Mouse (Mus musculus) T-helper 1 cell (primary cell): ENCODE data around the gene B4gat1.

Source experiments
- in situ Hi-C: fragments of 300-600 bp; cut with MboI, MseI; formaldehyde crosslinking; loops from one replicate; pipeline ENCODE4 v1.15.1; 2025; ENCODE audit warnings: high pct_unique_total_duplicates

Gene B4gat1

DNA sequence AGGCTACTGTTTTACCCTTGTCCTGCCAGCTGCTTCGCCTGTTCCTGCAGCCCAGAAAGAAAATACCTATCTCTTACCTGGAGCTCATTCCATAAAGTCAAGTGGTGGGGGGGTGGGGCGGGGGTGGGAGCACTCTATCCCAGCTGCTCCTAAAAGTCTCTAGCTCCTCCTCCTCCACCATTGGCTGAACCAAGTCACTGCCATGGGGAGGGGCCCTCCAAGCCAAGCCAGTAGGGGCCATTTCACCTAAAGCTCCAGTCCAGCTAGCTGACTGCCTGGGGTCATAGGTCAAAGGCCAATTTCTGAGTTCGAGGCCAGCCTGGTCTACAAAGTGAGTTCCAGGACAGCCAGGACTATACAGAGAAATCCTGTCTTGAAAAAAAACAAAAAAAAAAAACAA lies 5.9 kb upstream of the B4gat1 start:
- in situ Hi-C loops, result no loop called here

DNA sequence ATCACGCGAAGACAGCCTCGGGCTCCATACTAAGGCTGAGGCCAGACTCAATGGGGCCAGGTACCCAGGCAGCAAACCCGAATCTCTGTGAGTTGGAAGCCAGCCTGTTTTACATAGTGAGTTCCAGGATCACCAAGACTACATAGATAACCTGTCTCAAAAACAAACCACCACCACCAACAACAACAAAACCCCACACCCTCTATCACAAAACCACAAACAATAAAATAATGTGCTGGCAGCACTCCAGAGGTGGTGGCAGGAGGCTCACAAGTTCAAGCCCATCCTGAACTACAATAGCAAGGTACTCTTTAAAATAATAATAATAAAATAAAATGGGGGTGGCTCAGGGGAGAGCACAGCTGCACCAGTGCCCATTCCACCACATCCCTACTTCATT lies 2.0 kb upstream of the B4gat1 start:
- in situ Hi-C loops, result no loop called here

DNA sequence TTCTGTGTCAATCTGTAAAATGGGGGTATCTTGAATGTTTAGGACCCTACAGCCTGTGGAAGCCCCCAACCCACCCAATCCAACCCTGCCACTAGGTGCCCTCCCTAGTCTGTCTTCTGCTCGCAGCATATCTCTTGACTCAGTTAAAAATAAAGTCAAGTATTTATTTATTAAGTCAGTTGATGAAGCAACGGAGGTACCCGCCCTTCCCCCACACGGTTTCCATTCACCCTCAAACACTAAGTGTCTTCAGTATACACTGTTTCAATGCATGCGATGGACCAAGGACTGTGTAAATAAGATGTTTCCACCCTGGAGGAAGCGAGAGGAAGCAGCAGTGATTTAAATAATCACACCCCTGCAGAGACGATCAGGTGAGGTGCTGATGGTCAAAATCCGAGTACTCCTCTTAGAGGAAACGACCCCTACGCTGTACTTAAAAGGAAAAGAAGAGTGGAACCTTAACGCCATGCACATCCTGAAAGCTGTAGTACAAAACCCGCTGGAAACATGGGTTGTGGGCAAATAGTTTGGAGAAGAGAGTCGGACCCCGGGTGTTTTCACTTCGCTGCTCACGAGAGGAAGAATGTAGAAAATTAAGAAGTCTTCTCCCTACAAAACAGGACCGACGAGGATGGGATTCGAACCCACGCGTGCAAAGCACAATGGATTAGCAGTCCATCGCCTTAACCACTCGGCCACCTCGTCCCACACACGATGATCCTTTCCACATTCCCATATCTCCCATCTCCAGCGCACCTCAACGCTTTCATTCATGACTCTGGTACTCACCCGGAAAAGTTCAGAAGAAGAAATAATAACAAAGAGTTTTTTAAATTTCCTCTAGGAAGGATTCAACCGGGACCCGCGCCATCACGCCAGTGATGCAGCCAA lies 701 bp upstream of the B4gat1 start:
- in situ Hi-C loops, result no loop called here

DNA sequence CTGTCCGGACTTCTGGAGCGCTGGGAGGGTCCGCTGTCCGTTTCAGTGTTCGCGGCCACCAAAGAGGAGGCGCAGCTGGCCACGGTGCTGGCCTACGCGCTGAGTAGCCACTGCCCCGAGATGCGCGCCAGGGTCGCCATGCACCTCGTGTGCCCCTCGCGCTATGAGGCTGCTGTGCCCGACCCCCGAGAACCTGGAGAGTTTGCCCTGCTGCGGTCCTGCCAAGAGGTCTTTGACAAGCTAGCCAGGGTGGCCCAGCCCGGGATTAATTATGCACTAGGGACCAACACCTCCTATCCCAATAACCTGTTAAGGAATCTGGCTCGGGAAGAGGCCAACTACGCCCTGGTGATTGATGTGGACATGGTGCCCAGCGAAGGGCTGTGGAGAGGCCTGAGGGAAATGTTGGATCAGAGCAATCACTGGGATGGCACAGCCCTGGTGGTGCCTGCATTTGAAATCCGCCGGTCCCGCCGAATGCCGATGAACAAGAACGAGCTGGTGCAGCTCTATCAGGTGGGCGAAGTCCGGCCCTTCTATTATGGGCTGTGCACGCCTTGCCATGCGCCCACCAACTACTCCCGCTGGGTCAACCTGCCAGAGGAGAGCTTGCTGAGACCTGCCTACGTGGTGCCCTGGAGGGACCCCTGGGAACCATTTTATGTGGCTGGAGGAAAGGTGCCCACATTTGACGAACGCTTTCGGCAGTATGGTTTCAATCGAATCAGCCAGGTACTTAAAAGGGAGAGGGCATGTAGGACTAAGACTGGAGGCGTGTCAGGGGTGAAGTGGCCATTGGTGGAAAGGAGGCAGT lies 882 bp downstream of the B4gat1 start:
- in situ Hi-C loops, result no loop called here

DNA sequence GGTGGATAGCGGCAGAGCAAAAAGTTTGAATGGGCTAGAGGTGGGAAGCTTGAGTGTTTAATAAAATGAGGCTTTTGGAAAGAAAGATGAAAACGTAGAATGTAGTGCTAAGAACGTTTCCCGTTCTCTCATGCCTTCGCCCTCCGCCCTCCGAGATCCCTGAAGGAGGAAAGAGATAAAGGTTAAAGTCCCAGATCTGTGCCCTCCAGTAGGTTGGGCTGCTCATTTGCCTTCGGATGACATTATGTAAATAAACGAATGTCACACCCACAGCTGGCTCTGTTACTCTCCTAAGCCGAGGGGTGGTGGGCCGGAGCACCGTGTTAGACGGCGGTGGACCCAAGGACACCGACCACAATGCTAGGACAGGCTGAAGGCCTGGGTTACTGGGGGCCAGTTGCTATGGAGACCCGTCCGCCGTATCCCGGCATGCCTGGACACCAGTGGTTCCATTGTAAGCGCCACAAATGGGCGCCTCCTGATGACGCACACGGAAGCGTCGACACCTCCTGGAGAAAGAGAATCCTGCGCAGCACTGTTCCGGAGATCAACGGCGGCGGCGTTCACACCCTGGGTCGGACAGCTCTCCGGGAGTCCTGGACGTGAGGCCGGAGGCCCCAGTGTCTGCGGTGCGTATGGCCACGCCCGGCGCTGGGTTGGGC lies 2.4 kb downstream of the B4gat1 start, which contains the start of gene Brms1:
TSS of gene Brms1 (plus strand) at position 493 of the 662 bp plus-strand sequence.
- in situ Hi-C loops, result no loop called here

DNA sequence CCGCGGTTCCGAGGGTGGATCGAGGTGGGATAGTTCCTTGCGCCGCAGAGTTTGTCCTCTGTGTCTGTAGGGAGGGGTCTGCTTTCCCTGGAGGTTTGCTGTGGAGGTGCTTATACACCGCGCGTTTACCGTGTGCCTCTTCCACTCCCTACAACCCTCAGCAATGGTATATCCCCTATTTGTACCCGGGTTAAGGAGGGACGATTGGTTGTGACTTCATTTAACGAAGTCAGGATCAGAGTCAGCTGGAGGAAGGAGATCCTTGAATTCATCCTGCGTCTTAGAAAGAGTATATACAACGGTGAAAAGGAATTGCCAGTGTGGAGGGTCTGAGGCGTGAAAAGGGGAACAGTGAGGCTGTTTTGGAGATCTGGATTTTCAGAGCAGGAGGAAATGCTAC lies 3.0 kb downstream of the B4gat1 start:
- in situ Hi-C loops, result no loop called here

DNA sequence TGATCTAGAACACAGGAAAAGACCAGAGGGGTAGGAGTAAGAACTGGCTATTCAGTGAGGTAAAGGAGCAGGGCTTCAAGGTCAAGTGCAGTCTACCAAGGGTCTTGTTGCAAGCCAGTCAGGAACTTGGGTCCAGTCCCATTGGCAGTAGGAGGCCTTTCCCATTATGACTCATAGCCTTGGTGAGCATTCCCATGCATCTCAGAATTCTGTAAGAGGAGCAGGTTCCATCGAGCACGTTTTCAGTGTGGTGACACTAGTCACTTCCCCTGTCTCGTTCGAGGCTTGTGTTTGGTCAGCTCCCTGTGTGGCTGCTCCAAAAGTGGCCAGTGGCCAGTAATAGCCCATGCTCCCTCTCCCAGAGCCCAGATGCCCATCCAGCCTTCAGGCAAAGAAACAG lies 6.9 kb downstream of the B4gat1 start:
- in situ Hi-C loops, result no loop called here

DNA sequence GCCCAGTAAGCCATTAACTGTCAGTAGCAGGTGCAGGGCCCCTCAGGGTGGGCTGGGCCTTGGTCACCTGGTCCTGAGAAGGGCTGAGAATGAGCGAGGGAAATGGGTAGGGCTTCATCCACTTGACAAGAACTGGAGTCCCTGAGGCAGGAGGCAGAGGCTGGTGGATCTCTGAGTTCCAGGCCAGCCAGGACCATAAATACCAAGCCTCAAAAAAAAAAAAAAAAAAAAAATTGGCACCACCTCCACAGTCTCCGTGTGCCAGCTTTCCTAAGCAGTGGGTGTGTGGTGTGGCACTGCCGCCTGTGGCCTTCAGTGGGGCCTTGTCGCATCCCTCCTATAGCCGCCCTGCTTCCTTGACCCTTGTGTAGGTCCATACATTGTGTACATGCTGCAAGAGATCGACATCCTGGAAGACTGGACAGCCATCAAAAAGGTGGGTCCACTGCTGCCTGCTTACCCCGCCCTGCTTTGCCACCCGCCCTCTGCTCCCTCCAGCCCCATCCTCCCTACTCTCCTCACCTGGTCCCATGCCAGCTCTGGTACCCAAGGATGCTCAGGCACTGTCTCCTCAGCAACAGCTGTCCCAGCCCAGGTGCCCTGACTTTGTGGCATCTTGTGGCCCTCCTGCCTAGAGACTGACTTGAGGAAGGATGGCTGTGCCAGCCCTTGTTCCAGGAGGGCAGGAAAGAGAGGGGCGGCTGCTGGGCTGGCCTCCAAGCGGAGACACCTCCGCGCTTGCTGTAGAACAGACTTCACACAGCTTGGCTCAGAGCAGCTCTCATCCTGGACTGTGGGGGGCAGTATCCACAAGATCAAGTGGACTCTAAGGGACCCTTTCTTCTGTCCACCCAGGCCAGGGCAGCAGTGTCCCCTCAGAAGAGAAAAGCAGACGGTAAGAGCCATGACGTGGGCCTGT lies 9.8 kb downstream of the B4gat1 start:
- in situ Hi-C loops, result no loop called here

DNA sequence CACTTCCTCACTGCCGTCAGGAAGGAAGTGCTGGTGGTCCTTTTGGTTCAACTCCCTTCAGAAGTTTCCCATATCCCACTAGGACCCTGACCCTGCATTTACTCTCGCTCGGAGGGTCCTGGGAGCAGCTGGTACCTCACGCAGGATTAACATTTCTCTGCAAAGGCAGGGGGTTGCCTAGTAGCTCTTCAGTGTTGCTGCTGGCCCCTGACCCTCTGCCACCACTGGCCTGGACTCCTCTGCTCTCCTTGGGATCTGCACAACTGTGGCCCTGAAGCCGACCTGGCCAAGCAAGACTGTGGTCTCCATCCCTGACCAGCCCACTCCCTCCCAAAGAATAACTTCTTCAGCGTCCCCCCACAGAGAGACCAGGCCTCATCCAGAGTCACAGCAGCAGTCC lies 10.7 kb downstream of the B4gat1 start:
- in situ Hi-C loops, result no loop called here

DNA sequence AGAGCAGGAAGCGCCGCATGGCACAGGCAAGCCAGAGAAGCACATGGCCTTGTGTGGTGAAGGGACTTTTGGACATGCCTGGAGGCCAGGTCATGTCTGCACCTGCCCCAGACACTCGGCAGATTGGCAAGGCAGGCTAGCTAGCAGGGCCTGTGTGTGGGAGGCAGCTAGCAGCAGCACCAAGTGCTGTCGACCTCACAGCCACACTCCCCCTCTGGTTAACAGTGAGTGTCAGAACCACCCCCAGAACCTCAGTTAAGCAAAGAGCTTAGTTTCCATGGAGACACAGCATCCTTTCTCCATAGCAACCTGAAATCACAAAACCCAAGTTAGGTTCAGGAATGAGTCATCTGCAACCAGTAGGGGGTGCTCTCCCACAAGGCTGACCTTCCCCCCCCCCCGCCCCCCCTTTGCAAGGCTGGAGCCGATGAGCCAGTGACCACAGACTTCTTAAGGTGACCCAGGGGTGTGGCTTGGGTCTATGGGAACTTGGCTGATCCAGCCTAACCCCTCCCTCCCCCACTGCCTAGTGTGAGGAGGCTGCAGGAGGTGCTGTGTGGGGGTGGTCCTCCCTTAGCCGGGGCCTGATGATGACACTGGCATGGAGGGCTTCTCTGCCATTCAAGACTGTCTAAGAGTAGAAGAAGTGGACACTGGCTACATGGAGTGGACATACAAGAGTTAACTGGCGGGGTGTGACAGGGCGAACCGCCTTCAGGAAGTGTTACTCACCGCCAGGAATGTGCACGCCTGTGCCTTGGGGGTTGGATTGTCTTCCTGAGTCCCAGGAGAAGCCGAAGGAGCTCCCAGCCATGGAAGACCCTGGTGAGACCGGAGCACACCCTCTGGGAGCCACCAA lies 11.7 kb downstream of the B4gat1 start, which contains the start of gene Rin1:
TSS of gene Rin1 (plus strand) at position 435 of the 859 bp plus-strand sequence.
- in situ Hi-C loops, result no loop called here

DNA sequence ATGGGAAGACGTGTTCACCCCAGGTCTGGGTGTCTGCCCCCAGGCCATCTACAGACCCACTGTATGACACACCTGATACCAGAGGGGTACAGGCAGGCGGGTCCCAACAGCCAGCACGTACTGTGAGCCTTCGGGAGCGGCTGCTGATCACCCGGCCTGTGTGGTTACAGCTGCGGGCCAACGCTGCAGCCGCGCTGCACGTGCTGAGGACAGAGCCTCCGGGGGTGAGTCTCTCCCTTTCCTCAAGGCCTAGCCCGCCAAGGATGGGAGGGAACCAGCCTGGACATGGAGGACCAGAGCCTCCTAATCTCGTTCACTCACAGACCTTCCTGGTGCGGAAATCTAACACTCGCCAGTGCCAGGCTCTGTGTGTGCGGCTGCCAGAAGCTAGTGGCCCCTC lies 12.4 kb downstream of the B4gat1 start:
- in situ Hi-C loops, result no loop called here

DNA sequence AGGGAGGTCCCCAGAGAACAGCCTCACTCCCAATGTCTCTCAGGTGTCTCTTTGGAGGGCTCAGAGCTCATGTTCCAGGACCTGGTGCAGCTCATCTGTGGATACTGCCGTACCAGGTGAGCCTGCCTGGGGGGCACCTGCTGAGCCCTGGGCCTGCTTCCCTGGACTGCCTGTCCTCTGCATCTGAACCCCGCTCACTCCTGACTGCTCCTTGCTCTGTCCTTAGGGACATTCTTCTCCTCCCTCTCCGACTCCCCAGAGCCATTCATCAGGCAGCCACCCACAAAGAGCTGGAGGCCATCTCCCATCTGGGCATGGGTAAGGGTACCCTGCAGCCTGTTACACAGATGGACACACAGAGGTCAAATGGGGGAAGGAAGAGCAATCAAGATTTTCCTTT lies 12.9 kb downstream of the B4gat1 start:
- in situ Hi-C loops, result no loop called here

DNA sequence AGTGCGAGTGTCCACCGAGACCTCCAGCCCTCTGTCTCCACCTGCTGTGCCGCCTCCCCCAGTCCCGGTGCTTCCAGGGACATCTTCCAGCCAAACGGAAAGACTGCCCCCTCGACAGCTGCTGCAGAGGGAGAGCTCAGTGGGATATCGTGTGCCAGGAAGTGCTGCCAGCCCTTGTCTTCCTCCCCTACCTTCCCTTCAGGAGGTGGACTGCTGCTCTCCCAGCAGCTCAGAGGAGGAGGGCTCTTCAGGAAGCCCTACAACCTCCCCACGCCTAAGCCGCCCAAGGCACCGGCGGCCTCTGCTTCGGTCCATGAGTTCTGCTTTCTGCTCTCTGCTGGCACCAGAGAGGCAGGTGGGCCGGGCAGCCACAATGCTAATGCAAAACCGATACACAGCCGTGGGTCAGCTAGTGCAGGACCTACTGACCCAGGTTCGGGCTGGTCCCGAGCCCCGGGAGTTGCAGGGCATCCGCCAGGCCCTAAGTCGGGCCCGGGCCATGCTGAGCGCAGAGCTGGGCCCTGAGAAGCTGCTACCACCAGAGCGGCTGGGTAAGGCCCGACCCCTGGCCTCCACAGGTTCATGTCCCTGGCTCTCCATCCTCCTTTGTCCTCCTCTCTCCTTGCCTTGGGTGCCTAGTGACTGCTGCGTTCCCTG lies 13.7 kb downstream of the B4gat1 start:
- in situ Hi-C loops, result no loop called here

DNA sequence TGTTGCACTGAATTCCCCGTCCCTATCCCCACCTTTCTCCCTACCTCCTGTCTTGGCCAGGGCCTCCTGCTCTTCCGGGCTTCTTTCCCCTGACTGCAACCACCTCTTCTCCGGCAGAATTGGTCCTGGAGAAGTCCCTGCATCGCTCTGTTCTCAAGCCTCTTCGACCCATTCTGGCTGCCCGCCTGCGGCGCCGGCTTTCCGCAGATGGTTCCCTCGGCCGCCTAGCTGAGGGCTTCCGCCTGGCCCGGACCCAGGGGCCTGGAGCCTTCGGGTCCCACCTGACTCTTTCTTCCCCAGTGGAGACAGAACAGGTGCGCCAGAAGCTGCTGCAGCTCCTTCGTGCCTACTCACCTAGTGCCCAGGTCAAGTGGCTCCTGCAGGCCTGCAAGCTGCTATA lies 14.2 kb downstream of the B4gat1 start:
- in situ Hi-C loops, result no loop called here

DNA sequence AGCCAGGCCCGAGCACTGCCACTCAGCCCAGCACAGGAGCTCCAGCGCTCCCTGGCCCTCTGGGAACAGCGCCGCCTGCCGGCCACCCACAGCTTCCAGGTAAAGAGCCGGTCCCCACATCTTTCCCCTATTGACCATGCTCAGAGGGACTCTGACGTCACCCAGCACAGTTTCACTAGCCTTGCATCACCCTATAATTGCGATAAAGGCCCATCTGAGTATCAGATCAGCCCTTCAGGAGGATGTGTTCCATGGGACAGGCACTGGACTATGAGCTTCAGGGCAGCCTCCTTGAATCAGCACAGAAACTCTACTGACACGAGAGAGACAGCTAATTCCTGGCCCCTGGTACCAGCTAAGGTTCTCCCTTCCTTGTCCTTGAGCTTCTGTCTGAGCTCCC lies 15.3 kb downstream of the B4gat1 start:
- in situ Hi-C loops, result no loop called here

DNA sequence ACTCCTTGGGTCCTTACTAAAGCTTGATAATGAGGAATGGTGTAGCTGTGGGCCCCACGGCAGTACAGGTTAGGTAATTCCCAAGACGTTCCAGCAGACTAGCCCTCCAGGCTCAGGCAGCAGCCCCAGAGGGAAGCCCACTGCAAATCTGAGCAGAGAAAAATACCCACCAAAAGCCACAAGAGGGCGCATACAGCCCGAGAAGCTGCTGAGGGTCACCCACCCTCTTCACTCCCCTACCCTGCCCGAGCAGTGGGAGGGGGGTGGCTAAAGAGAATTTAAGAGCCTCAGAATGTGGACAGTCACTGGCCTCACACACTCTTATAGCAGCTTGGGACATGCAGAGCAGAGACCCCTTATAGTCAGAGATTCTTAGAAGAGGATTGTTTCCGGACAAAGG lies 17.6 kb downstream of the B4gat1 start:
- in situ Hi-C loops, result no loop called here

DNA sequence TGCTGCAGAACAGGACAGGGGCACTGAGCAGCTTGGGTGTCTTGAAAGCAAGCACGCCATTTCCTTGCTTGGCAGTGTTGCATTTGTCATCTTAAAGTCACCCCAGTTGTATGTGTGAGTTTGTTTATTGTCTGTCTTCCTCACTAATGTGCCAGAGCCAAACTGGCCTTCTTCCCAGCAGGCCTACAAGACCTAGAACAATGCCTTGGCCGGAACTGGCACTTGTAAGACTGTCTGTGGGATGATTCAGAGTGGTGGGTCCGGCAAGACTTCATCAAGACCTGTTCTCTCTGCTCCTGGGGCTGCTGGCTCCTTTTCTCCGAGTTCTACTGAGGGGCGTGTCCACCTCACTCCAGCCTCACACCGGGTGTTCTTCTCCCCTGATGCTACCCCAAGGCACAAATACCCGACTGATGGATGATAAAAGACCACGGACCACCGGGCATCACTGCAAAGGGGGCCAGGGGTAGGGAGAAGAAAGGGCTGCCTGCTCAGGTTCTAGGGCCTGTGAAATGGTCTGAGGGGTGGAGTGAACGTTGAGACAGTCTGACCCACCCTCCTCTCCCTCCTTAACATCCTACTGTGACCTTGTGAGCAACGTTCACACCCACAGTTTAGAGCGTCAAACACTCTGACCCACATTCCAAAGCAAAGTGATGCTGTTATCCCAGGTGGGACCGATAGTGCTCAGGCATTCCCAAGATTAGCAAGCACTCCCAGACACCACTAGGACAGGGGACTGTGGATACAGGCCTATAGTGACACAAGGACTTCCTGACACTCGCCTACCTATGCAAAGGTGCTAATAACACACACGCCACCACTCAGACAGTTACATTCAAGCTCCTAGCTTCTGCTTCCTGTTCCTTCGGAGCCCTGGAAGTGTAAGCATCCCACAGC lies 19.5 kb downstream of the B4gat1 start:
- in situ Hi-C loops, result no loop called here
